Mouse (Mus musculus) heart, adult 2 months (tissue): ENCODE results near the gene Socs7. TPM values are rescaled to one million over a fixed set of nuclear protein-coding genes. Genes with fewer than 3 reads are reported as not detected.
A peak's percentile ranks its signal among the peaks of the same experiment; 100 is the strongest.

Experiments
- DNase-seq, 2 experiments: peaks; one replicate each; pipeline ENCODE4 v3.0.0; 2021
- H3K27ac ChIP-seq: fragments of 200-600 bp; 2 replicates; pipeline ENCODE4 v1.8.1; 2022
- H3K27me3 ChIP-seq: fragments of 200-500 bp; 2 replicates; pipeline ENCODE4 v1.6.1; 2012; ENCODE audit warnings: mild to moderate bottlenecking, low read length, inconsistent platforms, mixed read lengths; ENCODE audit not compliant: control insufficient read depth, insufficient read depth
- H3K36me3 ChIP-seq: fragments of 200-500 bp; 2 replicates; pipeline ENCODE4 v1.6.1; 2012; ENCODE audit warnings: low read length, inconsistent platforms; ENCODE audit not compliant: control insufficient read depth, insufficient read depth
- H3K4me1 ChIP-seq: fragments of 200-500 bp; 2 replicates; pipeline ENCODE4 v1.6.1; 2011; ENCODE audit warnings: low read length; ENCODE audit not compliant: control insufficient read depth, insufficient read depth
- H3K4me3 ChIP-seq: fragments of 200-600 bp; 2 replicates; pipeline ENCODE4 v1.8.1; 2022
- H3K79me2 ChIP-seq: fragments of 200-500 bp; replicated peaks from 2 replicates; pipeline ENCODE4 v1.6.1; 2012; ENCODE audit warnings: mild to moderate bottlenecking, inconsistent platforms, low read length, moderate library complexity, mixed read lengths; ENCODE audit not compliant: control insufficient read depth, insufficient read depth
- H3K9ac ChIP-seq: fragments of 200-500 bp; 2 replicates; pipeline ENCODE4 v1.6.1; 2012; ENCODE audit warnings: low read depth, mild to moderate bottlenecking, control low read depth, inconsistent platforms, low read length, mixed read lengths
- CTCF ChIP-seq: fragments of 200-600 bp; IDR thresholded peaks from 2 replicates; pipeline ENCODE4 v1.8.1; 2022; ENCODE audit warnings: antibody characterized with exemption, mild to moderate bottlenecking, moderate library complexity
- EP300 ChIP-seq: fragments of 200-500 bp; IDR thresholded peaks from 2 replicates; pipeline ENCODE4 v1.6.1; 2011; ENCODE audit warnings: low read depth, low read length, control low read depth; ENCODE audit not compliant: insufficient read depth
- POLR2A ChIP-seq: fragments of 200-500 bp; IDR thresholded peaks from 2 replicates; pipeline ENCODE4 v1.6.1; 2011; ENCODE audit warnings: mild to moderate bottlenecking, low read depth, low read length, control low read depth; ENCODE audit not compliant: insufficient read depth
- WGBS: fragments of 180-500 bp; shearing (Covaris S2); methylation state at CpG from one replicate; pipeline ENCODE4 v1.1.7; 2018; 5-methylcytosine and 5-hydroxymethylcytosine counted together
- intact Hi-C: fragments of 180-260 bp; cut with DNase I; formaldehyde crosslinking; loops from one replicate; pipeline ENCODE4 v1.15.1; 2025
- polyA plus RNA-seq: library from polyadenylated mRNA; depleted of rRNA; stranded (reverse); fragments of >200 nt; gene quantifications from 2 replicates; pipeline ENCODE4 v1.2.3, GENCODE M21; 2012
- total RNA-seq, 2 experiments: library from RNA; stranded (reverse); gene quantifications; 2 replicates each; pipeline ENCODE4 v1.2.3; 2021

The Socs7 gene
- total and polyA plus RNA-seq, 3 experiments: 8.9 to 22.8 (median 21.4) TPM

GRCm38 (mm10) chr11:97441036-97441657 is 78.8 kb downstream of the Socs7 start:
- intact Hi-C loops: no loop called here
- Histone ChIP-seq H3K27ac (peak overlapping the region; percentile 93), H3K4me3 (peak overlapping the region; percentile 77), H3K27me3 (no peaks in the 10 kb centered on the region), H3K4me1 (peaks cover 33% of the 10 kb centered on the region), H3K36me3 (peaks cover 2% of the 10 kb centered on the region; the same call in 1 of the 2 replicates), H3K79me2 (no peaks in the 10 kb centered on the region; the same call in 1 of the 2 replicates), H3K9ac (peak overlapping the region; percentile 82)
- TF ChIP-seq POLR2A: no peak
- no peak for TF ChIP-seq EP300
- no peak for TF ChIP-seq CTCF
- WGBS: 16% methylated on average over 15 of the region's 15 CpGs
- DNase-seq: peak in 1 of 2 experiments; percentile 47

- Histone ChIP-seq H3K4me1 (peaks cover 28% of the 10 kb centered on the region), H3K4me3 (peak overlapping the region; percentile 77), H3K27me3 (no peaks in the 10 kb centered on the region), H3K79me2 (no peaks in the 10 kb centered on the region; the same call in 1 of the 2 replicates), H3K27ac (peak overlapping the region; percentile 93), H3K36me3 (peaks cover 2% of the 10 kb centered on the region; the same call in 1 of the 2 replicates), H3K9ac (peak overlapping the region; percentile 82; the same call in 1 of the 2 replicates)
- TF ChIP-seq CTCF: no peak
- no peak for TF ChIP-seq POLR2A
- 38% methylated on average over 3 of the region's 3 CpGs for WGBS
- intact Hi-C loops: no loop called here
- DNase-seq: peak in 1 of 2 experiments; percentile 41
Observed at GRCm38 (mm10) chr11:97441658-97442125, 79.3 kb downstream of the Socs7 start.

GRCm38 (mm10) chr11:97442891-97443675 is 80.7 kb downstream of the Socs7 start:
- WGBS: 71% methylated on average over 11 of the region's 11 CpGs
- Histone ChIP-seq H3K27ac (no peak overlapping the region; the same call in 1 of the 2 replicates), H3K4me3 (no peak overlapping the region), H3K9ac (no peak overlapping the region), H3K79me2 (no peaks in the 10 kb centered on the region; the same call in 1 of the 2 replicates), H3K36me3 (peaks cover 2% of the 10 kb centered on the region; the same call in 1 of the 2 replicates), H3K27me3 (no peaks in the 10 kb centered on the region), H3K4me1 (peaks cover 23% of the 10 kb centered on the region)
- no peak for TF ChIP-seq EP300
- no peak for TF ChIP-seq POLR2A
- no peak for TF ChIP-seq CTCF
- DNase-seq: no peak
- intact Hi-C loops: no loop called here

GRCm38 (mm10) chr11:97445596-97445995 is 83.2 kb downstream of the Socs7 start:
- Histone ChIP-seq H3K27ac (no peak overlapping the region), H3K4me3 (no peak overlapping the region), H3K27me3 (no peaks in the 10 kb centered on the region), H3K4me1 (peaks cover 19% of the 10 kb centered on the region), H3K9ac (no peak overlapping the region), H3K36me3 (no peaks in the 10 kb centered on the region; the same call in 1 of the 2 replicates), H3K79me2 (no peaks in the 10 kb centered on the region; the same call in 1 of the 2 replicates)
- peak in 1 of 2 experiments; percentile 22 for DNase-seq
- intact Hi-C loops: no loop called here
- no peak for TF ChIP-seq CTCF
- no peak for TF ChIP-seq EP300
- 55% methylated on average over 6 of the region's 6 CpGs for WGBS

- H3K27me3 ChIP-seq: no peaks in the 10 kb centered on the region
- no peaks in the 10 kb centered on the region; the same call in 1 of the 2 replicates for H3K79me2 ChIP-seq
- no peak overlapping the region for H3K4me3 ChIP-seq
- TF ChIP-seq EP300: no peak
- TF ChIP-seq POLR2A: no peak
- TF ChIP-seq CTCF: no peak
- H3K9ac ChIP-seq: no peak overlapping the region
- DNase-seq: peak in 1 of 2 experiments; percentile 22
- H3K36me3 ChIP-seq: no peaks in the 10 kb centered on the region; the same call in 1 of the 2 replicates
- H3K27ac ChIP-seq: no peak overlapping the region
- WGBS: 55% methylated on average over 4 of the region's 4 CpGs
- peaks cover 19% of the 10 kb centered on the region for H3K4me1 ChIP-seq
- intact Hi-C loops: no loop called here
Observed at GRCm38 (mm10) chr11:97445999-97446511, 83.7 kb downstream of the Socs7 start.
